Mouse (Mus musculus) testis, postnatal 14 days (tissue): ENCODE data around the gene D130043K22Rik.
"Not testable (repeated sequence)": the region's sequence is repeated elsewhere in the genome, so short reads cannot be mapped to it uniquely, and the experiment has no call there.

Source experiments
- DNase-seq: peaks from one replicate; pipeline ENCODE4 v3.0.0; 2021; ENCODE audit warnings: low spot score

Gene D130043K22Rik

GRCm38 (mm10) chr13:24831353-24832130 lies 13.4 kb upstream of the D130043K22Rik start, which contains the start of the genes Acot13 and Tdp2:
TSS of gene Acot13 (minus strand) at chr13:24831540.
TSS of gene Tdp2 (plus strand) at chr13:24831679.
- peak; percentile 94 for DNase-seq

DNA sequence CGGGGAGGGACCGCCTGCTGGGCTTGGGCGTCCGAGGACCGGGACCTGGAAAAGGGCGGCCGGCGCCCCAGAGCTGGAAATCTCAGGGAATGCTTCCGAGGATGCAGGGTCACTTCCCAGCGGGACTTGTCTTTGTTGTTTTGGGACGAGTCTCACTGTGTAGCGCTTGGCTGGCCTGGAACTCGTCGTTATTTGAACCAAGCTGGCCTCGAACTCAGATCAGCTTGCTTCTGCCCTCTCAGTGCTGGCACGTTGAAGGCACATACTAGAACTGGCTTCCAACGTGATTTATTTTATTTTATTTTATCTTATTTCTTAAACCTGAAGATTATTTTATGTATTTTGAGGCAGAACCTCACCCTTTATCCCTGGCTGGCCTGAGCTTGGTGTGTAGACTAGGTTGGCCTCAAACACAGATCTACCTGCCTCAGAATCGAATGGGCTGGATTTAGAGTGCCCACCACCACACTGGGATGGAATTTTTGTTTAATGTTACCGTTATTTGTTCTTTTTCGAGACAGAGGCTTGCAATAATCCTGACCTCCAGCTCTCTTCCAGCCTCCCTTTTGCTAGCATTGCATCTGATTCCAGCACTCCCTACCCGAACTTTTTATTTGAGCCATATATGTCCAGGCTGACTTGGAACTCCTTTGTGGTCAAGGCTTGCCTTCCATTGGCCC lies 12.7 kb upstream of the D130043K22Rik start:
- no peak for DNase-seq

- DNase-seq, result no peak
Observed at GRCm38 (mm10) chr13:24832811-24833155, 12.2 kb upstream of the D130043K22Rik start.

GRCm38 (mm10) chr13:24837765-24838164 lies 7.2 kb upstream of the D130043K22Rik start:
- not testable (repeated sequence) for DNase-seq

- DNase-seq, result no peak
Observed at GRCm38 (mm10) chr13:24839831-24840230, 5.1 kb upstream of the D130043K22Rik start.

DNA sequence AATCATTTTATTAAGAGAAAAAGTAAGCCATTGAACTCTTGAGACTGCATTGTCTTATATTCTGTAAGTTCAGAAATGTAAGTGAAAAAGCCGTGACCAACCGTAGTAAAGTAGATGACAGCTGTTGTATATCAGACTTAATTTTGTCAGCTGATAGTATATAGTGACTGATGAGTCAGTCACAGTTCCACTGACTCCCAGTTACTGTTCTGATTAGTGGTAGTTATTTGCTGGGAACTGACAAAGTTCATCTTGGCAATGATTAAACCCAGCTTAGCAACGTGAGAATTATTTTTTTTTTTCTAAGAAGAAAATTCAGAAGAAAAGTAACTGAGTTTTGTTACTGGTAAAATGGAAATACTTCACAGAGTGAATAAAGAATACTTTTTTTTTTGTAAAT lies 3.2 kb upstream of the D130043K22Rik start:
- no peak for DNase-seq

GRCm38 (mm10) chr13:24849318-24849717 lies 4.4 kb downstream of the D130043K22Rik start:
- DNase-seq, result no peak

DNA sequence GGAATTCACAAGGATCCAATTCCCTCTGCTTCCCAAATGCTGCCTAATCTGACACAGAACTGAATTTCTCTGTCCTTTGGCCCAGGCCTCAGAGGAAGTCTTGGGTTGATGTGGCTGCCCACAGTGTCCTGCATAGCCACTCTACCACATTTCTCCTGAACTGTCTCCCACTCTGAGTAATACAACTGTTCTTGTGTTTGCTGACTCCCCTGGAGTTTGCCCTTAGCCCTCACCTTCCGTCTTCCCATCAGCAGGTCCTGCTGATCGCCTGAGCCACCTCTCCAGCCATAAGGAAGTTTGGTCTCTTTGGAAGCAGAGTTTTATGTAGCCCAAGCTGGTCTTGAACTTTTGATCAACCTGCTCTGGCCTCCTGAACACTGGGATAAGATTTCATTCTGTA lies 7.1 kb downstream of the D130043K22Rik start:
- no peak for DNase-seq

GRCm38 (mm10) chr13:24852570-24852969 lies 7.6 kb downstream of the D130043K22Rik start:
- no peak for DNase-seq

GRCm38 (mm10) chr13:24859115-24859514 lies 14.2 kb downstream of the D130043K22Rik start:
- DNase-seq, result no peak

DNA sequence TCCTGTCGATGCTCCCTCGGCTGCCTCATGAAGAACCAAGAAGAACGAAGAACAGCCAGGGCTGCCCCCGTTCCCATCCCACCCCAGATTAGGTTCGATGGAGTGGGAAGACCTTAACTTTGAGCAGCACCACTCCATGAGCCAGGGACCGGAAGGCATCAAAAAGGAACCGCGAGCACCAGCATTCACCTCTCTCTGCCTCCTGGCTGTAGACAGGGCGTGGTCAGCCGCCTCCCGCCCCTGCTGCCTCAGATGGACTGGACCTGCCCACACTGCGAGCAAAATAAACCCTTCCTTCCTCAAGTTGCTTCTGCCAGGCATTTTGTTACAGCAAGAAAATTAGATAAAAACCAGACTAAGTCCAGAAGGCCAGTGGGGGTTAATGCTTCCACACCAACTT lies 16.1 kb downstream of the D130043K22Rik start:
- no peak for DNase-seq

- no peak for DNase-seq
Observed at GRCm38 (mm10) chr13:24862021-24862420, 17.1 kb downstream of the D130043K22Rik start.

DNA sequence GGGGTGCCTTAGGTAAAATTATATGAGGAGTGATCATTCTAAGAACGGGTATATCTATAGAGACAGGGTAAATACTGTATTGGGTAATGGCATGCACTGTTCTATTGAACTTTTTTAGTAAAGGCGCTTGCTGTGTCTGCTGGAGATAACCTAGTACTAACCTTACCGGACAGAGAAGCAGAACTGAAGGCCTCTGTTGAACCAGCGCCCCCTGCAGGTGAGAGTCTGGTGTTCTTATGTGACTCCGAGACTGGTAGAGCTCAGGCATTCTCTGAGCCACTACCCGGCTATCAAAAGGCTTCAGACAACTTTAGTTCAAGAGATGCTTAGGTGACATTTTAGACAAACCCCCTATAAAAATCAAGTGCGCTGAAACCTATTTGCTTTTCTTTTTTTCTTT lies 17.6 kb downstream of the D130043K22Rik start:
- peak; percentile 32 for DNase-seq

- DNase-seq, result no peak
Observed at GRCm38 (mm10) chr13:24866430-24867402, 21.8 kb downstream of the D130043K22Rik start.

GRCm38 (mm10) chr13:24867789-24868188 lies 22.9 kb downstream of the D130043K22Rik start:
- no peak for DNase-seq

- DNase-seq, result no peak
Observed at GRCm38 (mm10) chr13:24868233-24868632, 23.3 kb downstream of the D130043K22Rik start.

DNA sequence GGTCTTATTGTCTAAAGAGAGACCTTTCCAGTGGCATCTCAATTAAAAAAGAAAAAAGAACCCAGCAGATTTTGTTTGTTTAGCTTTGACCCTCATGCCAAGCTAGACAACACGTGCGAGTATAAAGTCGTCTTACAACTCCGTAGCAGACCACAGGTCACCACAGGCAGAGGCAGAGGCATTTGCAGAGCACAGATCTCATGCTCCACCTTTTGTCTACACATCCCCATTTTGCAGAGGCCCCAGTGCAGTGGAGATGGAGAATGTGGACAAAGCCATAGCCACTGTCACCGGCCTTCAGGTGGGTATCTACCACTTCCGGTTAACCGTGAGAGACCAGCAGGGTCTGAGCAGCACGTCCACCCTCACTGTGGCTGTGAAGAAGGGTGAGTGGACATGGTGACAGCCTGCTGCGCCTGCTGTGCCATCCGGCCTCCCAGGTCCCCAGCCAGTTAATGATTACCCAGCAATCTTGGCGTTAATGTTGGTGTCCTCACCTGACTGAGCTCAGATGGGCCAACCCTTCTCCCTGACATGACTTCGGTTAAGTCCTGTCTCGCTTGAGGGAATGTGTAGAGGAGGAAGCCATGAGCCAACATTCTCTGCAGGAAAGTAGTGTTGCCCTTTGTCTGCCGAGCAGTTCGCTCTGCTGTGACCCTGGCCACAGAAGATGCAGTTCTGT lies 34.6 kb downstream of the D130043K22Rik start:
- peak; percentile 12 for DNase-seq

GRCm38 (mm10) chr13:24880208-24880607 lies 35.3 kb downstream of the D130043K22Rik start:
- DNase-seq, result no peak

GRCm38 (mm10) chr13:24880704-24881103 lies 35.8 kb downstream of the D130043K22Rik start:
- DNase-seq, result no peak

- no peak for DNase-seq
Observed at GRCm38 (mm10) chr13:24882411-24882810, 37.5 kb downstream of the D130043K22Rik start.

DNA sequence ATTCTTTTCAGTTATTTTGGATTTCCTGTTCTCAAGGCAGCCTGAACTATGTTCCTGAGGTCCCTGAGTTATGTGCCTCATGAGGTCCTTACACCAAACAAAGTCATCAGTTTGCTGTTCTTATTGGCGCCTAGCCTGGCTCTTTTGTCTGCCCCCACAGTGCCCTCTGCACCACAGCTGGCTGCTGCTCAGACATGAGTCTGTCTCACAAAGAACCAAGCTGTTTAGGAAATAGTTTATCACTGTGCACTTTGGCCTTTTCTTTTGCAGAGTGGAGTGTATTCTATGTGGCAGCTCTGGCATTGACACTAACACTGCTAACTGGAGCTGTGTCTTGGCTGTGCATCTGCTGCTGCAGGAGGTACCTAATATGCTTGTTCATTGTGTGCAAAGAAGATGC lies 44.6 kb downstream of the D130043K22Rik start:
- no peak for DNase-seq

- DNase-seq, result no peak
Observed at GRCm38 (mm10) chr13:24892516-24892915, 47.6 kb downstream of the D130043K22Rik start.
